ENCODE assay signal across 8 mouse cellular contexts in the genomic region with DNA sequence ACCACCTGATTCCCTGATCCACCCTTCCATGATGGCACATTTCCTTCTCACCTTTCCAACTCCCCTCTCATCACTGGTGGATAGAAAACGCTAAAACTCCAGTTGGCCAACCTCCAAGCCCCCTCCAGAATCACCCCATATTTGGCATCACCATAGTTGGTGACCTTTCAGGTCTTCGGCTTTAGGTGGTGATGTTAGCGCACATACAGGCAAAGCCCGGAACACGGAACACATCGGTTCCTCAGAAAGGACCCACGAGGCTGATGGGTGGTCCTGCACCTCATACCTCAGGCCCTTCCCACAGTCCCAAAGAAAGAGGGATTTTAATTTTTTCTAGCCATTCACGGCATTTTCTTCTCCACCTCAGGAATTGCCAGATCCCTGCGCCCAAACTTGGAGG. TPM values are rescaled to one million over a fixed set of nuclear protein-coding genes. Genes with fewer than 3 reads are reported as not detected.
DNase-seq lines count a peak whose midpoint lies in the region; ATAC-seq lines count a peak whose summit lies in the region.

No protein-coding gene starts in this region.

- 76% methylated on average over 9 of the region's 9 CpGs for WGBS in heart, embryonic 15.5 days
- WGBS in hindbrain, embryonic 12.5 days, result 81% methylated on average over 9 of the region's 9 CpGs
- 76% methylated on average over 9 of the region's 9 CpGs for WGBS in midbrain, embryonic 12.5 days

- H3K4me2 ChIP-seq in heart, embryonic 15.5 days, result peak overlapping the region; percentile 90
- peak overlapping the region; percentile 71 for H3K4me2 ChIP-seq in hindbrain, embryonic 12.5 days (replicated peaks)
- H3K4me2 ChIP-seq in midbrain, embryonic 12.5 days (replicated peaks), result peak overlapping the region; percentile 75

- no peak for DNase-seq in heart, postnatal 36 days
- DNase-seq in cerebellum, postnatal 10 days, result peak; percentile 36 to 58
- no peak for DNase-seq in layer of hippocampus, adult 18-20 months (ENCODE audit: low spot score in 2 of 2)
- DNase-seq in gastrocnemius, postnatal 36 days, result no peak
- no peak for DNase-seq in thymus, postnatal 25 days

- intact Hi-C loops in heart, postnatal 36 days (cut with DNase I), result no loop called here
- intact Hi-C loops in gastrocnemius, postnatal 36 days (cut with DNase I), result no loop called here

- 0 out of 2 replicates have a peak overlapping the region, but pooled peaks have one; percentile 43 for H3K9ac ChIP-seq in heart, embryonic 15.5 days
- H3K9ac ChIP-seq in hindbrain, embryonic 12.5 days, result peak overlapping the region; percentile 67; the same call in 1 of the 2 replicates
- H3K9ac ChIP-seq in midbrain, embryonic 12.5 days (replicated peaks), result peak overlapping the region; percentile 70

- peaks cover 72% of the 10 kb centered on the region for H3K27me3 ChIP-seq in heart, embryonic 15.5 days
- H3K27me3 ChIP-seq in hindbrain, embryonic 12.5 days, result peaks cover 38% of the 10 kb centered on the region
- H3K27me3 ChIP-seq in midbrain, embryonic 12.5 days, result peaks cover 54% of the 10 kb centered on the region

- no peak overlapping the region for H3K27ac ChIP-seq in heart, embryonic 15.5 days
- peak overlapping the region; percentile 76; the same call in 1 of the 2 replicates for H3K27ac ChIP-seq in hindbrain, embryonic 12.5 days
- H3K27ac ChIP-seq in midbrain, embryonic 12.5 days (replicated peaks), result no peak overlapping the region; the same call in 1 of the 2 replicates

- no peaks in the 10 kb centered on the region for H3K9me3 ChIP-seq in heart, embryonic 15.5 days (replicated peaks)
- H3K9me3 ChIP-seq in hindbrain, embryonic 12.5 days (replicated peaks), result no peaks in the 10 kb centered on the region
- H3K9me3 ChIP-seq in midbrain, embryonic 12.5 days, result no peaks in the 10 kb centered on the region

- H3K36me3 ChIP-seq in heart, embryonic 15.5 days, result no peaks in the 10 kb centered on the region
- no peaks in the 10 kb centered on the region for H3K36me3 ChIP-seq in hindbrain, embryonic 12.5 days
- H3K36me3 ChIP-seq in midbrain, embryonic 12.5 days, result no peaks in the 10 kb centered on the region

- H3K4me1 ChIP-seq in heart, embryonic 15.5 days (replicated peaks), result peaks cover 7% of the 10 kb centered on the region; the same call in 1 of the 2 replicates
- H3K4me1 ChIP-seq in hindbrain, embryonic 12.5 days, result peaks cover 9% of the 10 kb centered on the region; the same call in 1 of the 2 replicates
- H3K4me1 ChIP-seq in midbrain, embryonic 12.5 days, result peaks cover 6% of the 10 kb centered on the region; the same call in 1 of the 2 replicates

- ATAC-seq in heart, embryonic 15.5 days (replicated peaks; ENCODE audit: insufficient number of reproducible peaks, insufficient read depth, low FRiP score, low read depth), result no peak
- no peak for ATAC-seq in hindbrain, embryonic 12.5 days (ENCODE audit: low FRiP score)
- peak; percentile 23; the same call in 1 of the 2 replicates for ATAC-seq in midbrain, embryonic 12.5 days (ENCODE audit: low FRiP score, low read depth)

- peak overlapping the region; percentile 55 for H3K4me3 ChIP-seq in heart, embryonic 15.5 days
- H3K4me3 ChIP-seq in hindbrain, embryonic 12.5 days, result peak overlapping the region; percentile 54
- peak overlapping the region; percentile 59 for H3K4me3 ChIP-seq in midbrain, embryonic 12.5 days

RNA-seq across cellular contexts. Expression of gene Gm960, which starts 0.7 kb away (rescaled TPM):
- polyA plus RNA-seq in heart, embryonic 15.5 days (2015; fragmentation: Nextera tagmentation; extraction: Ambion mirVana), result 0.48 and 0.52 TPM in 2 replicates
- not detected for total RNA-seq in heart, postnatal 36 days (2021)
- 3.6 and 6.3 TPM in 2 replicates for polyA plus RNA-seq in hindbrain, embryonic 12.5 days (2016; fragmentation: Nextera tagmentation; extraction: Ambion mirVana)
- polyA plus RNA-seq in midbrain, embryonic 12.5 days (2016; fragmentation: Nextera tagmentation; extraction: Ambion mirVana), result 4.4 and 6.5 TPM in 2 replicates
- 1 to 10 TPM; 1.1 to 1.6 TPM for total RNA-seq in layer of hippocampus, adult 18-20 months (2021)
- under 1 TPM in 1 of 2 experiments, not detected in 1; 0.47 TPM for total RNA-seq in gastrocnemius, postnatal 36 days (2021)

RNA-seq across cellular contexts. Expression of gene Sptbn2, which starts 13.2 kb away (rescaled TPM):
- polyA plus RNA-seq in heart, embryonic 15.5 days (2015; fragmentation: Nextera tagmentation; extraction: Ambion mirVana), result 0.18 and 0.56 TPM in 2 replicates
- total RNA-seq in heart, postnatal 36 days (2021), result under 1 TPM; 0.19 to 0.22 TPM
- 42.8 and 43.7 TPM in 2 replicates for polyA plus RNA-seq in hindbrain, embryonic 12.5 days (2016; fragmentation: Nextera tagmentation; extraction: Ambion mirVana)
- polyA plus RNA-seq in midbrain, embryonic 12.5 days (2016; fragmentation: Nextera tagmentation; extraction: Ambion mirVana), result 32.1 and 32.9 TPM in 2 replicates
- 100 to 1,000 TPM; 561 to 574 TPM for total RNA-seq in layer of hippocampus, adult 18-20 months (2021)
- under 1 TPM in 1 of 2 experiments, not detected in 1; 0.05 TPM for total RNA-seq in gastrocnemius, postnatal 36 days (2021)

RNA-seq across cellular contexts. Expression of gene Rbm4b, which starts 58.6 kb away (rescaled TPM):
- polyA plus RNA-seq in heart, embryonic 15.5 days (2015; fragmentation: Nextera tagmentation; extraction: Ambion mirVana), result 30.8 and 36.3 TPM in 2 replicates
- total RNA-seq in heart, postnatal 36 days (2021), result 1 to 10 TPM; 5.9 to 7.0 TPM
- 155 TPM in 2 replicates for polyA plus RNA-seq in hindbrain, embryonic 12.5 days (2016; fragmentation: Nextera tagmentation; extraction: Ambion mirVana)
- polyA plus RNA-seq in midbrain, embryonic 12.5 days (2016; fragmentation: Nextera tagmentation; extraction: Ambion mirVana), result 162 and 168 TPM in 2 replicates
- 10 to 100 TPM; 20.1 to 21.0 TPM for total RNA-seq in layer of hippocampus, adult 18-20 months (2021)
- total RNA-seq in gastrocnemius, postnatal 36 days (2021), result 1 to 10 TPM; 1.6 to 1.8 TPM

Comparison
In these comparisons a context has a peak if more than half of its experiments do, and no peak if none do; other contexts are left out.
1. DNase-seq: peak in cerebellum, postnatal 10 days (2 of 2); none in heart, postnatal 36 days (0 of 2), layer of hippocampus, adult 18-20 months (0 of 2), gastrocnemius, postnatal 36 days (0 of 2) and thymus, postnatal 25 days (single experiment).
2. RNA of gene Sptbn2, which starts 13.2 kb away (total RNA-seq): 561 to 574 TPM in layer of hippocampus, adult 18-20 months; 0.19 to 0.22 TPM in heart, postnatal 36 days and 0.05 TPM in gastrocnemius, postnatal 36 days; every median in the first group is over 100 times any median in the second.
3. Peak in every context shown above with its lines, with median percentiles within 50 percentile points of each other: H3K4me2 ChIP-seq, H3K4me3 ChIP-seq and H3K9ac ChIP-seq.